Mouse (Mus musculus) myocyte (in vitro differentiated cells): ENCODE measurements around the gene Magea2.
"Not testable (repeated sequence)": the region's sequence is repeated elsewhere in the genome, so short reads cannot be mapped to it uniquely, and the experiment has no call there.

Experiments used
- MYOG ChIP-seq, 3 experiments: IDR thresholded peaks; one replicate each; pipeline ENCODE4 v1.6.1; 2011; ENCODE audit warnings: control low read depth in 2 of 3, low read depth in 2 of 3, mild to moderate bottlenecking in 2 of 3; ENCODE audit not compliant: insufficient read length in 2 of 3, control insufficient read depth in 1 of 3, insufficient read depth in 1 of 3
- SRF ChIP-seq: IDR thresholded peaks from one replicate; pipeline ENCODE4 v1.6.1; 2011; ENCODE audit warnings: low read depth; ENCODE audit not compliant: control insufficient read depth, insufficient read length

- TF ChIP-seq MYOG (IDR thresholded peaks at IDR 0.05; ENCODE audit: control insufficient read depth in 1 of 3, insufficient read depth in 1 of 3, insufficient read length in 2 of 3, low read depth in 2 of 3); SRF: not testable (repeated sequence)
Observed at GRCm38 (mm10) chrX:155089693-155090092, 3.8 kb downstream of the Magea2 start, which contains the start of gene Magea1.
